Mouse (Mus musculus) limb, embryonic 15.5 days (tissue): ENCODE measurements around the gene Asap3. TPM values are rescaled to one million over a fixed set of nuclear protein-coding genes. Genes with fewer than 3 reads are reported as not detected.

ENCODE experiments used
- ATAC-seq: fragments of 200-750 bp; cut with Nextera tagmentation; 2 replicates; pipeline ENCODE4 v1.8.0; 2017; ENCODE audit warnings: low read depth, moderate TSS enrichment; ENCODE audit not compliant: insufficient number of reproducible peaks, low FRiP score, low TSS enrichment
- H3K27ac ChIP-seq: fragments of 300-500 bp; sonication (generic); 2 replicates; pipeline ENCODE4 v1.5.1; 2015; ENCODE audit warnings: moderate library complexity, mild to moderate bottlenecking, inconsistent platforms
- H3K27me3 ChIP-seq: fragments of 300-500 bp; sonication (generic); 2 replicates; pipeline ENCODE4 v1.6.1; 2015; ENCODE audit warnings: inconsistent platforms
- H3K36me3 ChIP-seq: fragments of 300-500 bp; sonication (generic); 2 replicates; pipeline ENCODE4 v1.6.1; 2015; ENCODE audit warnings: inconsistent platforms
- H3K4me1 ChIP-seq: fragments of 300-500 bp; sonication (generic); 2 replicates; pipeline ENCODE4 v1.6.1; 2015; ENCODE audit warnings: inconsistent platforms
- H3K4me2 ChIP-seq: fragments of 300-500 bp; sonication (generic); 2 replicates; pipeline ENCODE4 v1.6.1; 2015; ENCODE audit warnings: mild to moderate bottlenecking, inconsistent platforms
- H3K4me3 ChIP-seq: fragments of 300-500 bp; sonication (generic); 2 replicates; pipeline ENCODE4 v1.5.1; 2015; ENCODE audit warnings: mild to moderate bottlenecking, inconsistent platforms
- H3K9ac ChIP-seq: fragments of 300-500 bp; sonication (generic); 2 replicates; pipeline ENCODE4 v1.6.1; 2015; ENCODE audit warnings: inconsistent platforms
- H3K9me3 ChIP-seq: fragments of 300-500 bp; sonication (generic); 2 replicates; pipeline ENCODE4 v1.6.1; 2016; ENCODE audit warnings: inconsistent platforms
- WGBS: fragments of 180-500 bp; shearing (Covaris S2); methylation state at CpG from one replicate; pipeline ENCODE4 v1.1.7; 2015; 5-methylcytosine and 5-hydroxymethylcytosine counted together
- polyA plus RNA-seq: library from polyadenylated mRNA; unstranded; fragments of >200 nt; fragmentation: Nextera tagmentation; extraction: Ambion mirVana; gene quantifications from 2 replicates; pipeline ENCODE4 v1.2.1, GENCODE M21; 2015

Asap3 gene
- polyA plus RNA-seq, 1 experiment from 2014 or later: 19.0 TPM

DNA sequence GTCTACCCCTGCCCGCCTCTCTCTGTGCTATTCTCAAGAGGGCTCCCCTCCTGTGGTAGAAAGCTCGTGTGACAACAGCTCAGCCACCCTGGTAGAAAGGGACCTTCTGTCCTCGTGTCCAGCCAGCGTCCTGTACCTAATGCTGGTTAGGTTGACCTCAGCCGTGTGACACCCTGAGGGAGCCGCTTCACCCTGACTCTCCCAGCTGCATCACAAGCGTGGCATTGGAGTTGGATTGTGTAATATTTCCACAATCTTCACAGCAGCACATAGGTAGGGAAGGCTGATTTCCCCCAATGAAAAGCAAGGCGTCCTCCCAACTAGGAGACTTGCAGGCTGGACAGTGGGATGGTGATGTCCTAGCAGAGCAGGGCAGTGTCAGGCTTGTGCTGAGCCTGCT is 19.9 kb upstream of the Asap3 start:
- Histone ChIP-seq H3K27me3 (no peaks in the 10 kb centered on the region), H3K4me3 (no peak overlapping the region), H3K4me2 (no peak overlapping the region), H3K9ac (no peak overlapping the region), H3K27ac (no peak overlapping the region), H3K4me1 (peaks cover 6% of the 10 kb centered on the region; the same call in 1 of the 2 replicates), H3K9me3 (no peaks in the 10 kb centered on the region), H3K36me3 (peaks cover 24% of the 10 kb centered on the region)
- no peak for ATAC-seq
- whole genome bisulfite sequencing: 86% methylated on average over 8 of the region's 8 CpGs

DNA sequence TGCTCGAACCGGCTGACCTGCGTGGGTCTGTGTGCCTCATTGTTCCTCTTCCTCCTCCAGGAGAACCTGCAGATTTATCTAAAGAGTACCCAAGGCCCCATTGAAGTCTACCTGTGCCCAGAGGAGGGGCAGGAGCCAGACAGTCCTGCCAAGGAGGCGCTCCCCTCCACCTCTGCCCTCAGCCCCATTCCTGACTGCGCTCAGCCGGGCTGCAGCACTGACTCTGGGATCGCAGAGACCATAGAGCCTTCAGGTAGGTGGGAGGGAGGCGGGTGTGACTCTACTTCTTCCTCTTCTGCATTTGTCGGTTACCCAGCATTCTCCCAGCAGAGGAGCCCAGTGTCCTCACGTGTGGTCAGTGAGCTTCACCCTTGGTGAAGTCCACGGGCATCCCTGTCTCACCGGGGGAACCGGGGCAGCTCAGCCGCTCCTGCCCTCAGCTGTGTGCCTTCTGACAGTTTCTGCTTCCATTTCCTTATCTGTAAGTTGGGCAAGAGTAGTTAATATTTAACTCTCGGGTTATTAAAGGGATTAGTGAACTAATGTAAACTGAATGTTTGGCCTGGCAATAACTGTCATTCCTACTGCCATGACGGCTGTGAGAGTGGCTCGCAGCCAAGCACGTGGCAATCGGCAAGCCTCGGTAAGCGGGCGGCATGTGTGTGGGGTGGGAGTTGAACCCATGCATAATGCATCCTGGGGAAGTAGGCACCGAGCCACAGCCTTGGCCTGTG is 19.3 kb upstream of the Asap3 start:
- no peak overlapping the region for H3K27ac ChIP-seq
- peaks cover 28% of the 10 kb centered on the region for H3K36me3 ChIP-seq
- 83% methylated on average over 23 of the region's 23 CpGs for WGBS
- no peak overlapping the region for H3K9ac ChIP-seq
- no peak for ATAC-seq
- no peaks in the 10 kb centered on the region for H3K27me3 ChIP-seq
- no peak overlapping the region for H3K4me2 ChIP-seq
- H3K9me3 ChIP-seq: no peaks in the 10 kb centered on the region
- H3K4me1 ChIP-seq: 0 out of 2 replicates have a peak, but pooled peaks cover 4% of the 10 kb centered on the region
- H3K4me3 ChIP-seq: no peak overlapping the region

DNA sequence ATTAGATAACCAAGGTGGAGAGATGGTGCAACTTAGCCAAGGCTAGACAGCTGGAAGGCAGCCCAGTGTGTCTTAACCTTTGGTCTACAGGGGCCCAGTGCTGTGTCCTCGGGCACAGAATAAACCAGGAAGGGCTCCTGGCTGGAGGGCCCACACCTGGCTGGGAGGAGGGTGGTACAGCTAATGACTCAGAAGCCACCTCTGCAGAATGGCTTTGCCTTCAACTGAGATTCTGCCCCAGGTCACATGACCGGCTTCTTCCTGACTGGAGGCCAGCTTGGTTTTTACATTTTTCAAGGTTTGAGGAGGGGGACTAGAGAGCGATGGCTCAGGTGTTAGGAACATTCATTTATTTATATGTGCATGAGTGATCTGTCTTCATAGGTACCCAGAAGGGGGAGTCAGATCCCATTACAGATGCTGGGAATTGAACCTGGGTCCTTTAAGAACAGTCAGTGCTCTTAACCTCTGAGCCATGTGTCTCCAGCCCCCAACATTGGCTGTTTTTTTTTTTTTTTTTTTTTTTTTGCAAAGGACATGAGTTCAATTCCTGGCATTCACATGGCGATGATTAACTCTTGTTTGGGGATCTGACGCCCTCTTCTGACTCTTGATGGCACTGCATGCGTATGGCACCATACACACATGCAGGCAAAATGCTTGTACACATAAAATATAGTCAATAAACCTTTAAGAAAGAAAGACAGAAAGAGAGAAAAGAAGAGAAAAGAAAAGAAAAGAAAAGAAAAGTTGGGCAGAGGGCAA is 17.0 kb upstream of the Asap3 start:
- no peak for ATAC-seq
- 77% methylated on average over 6 of the region's 6 CpGs for WGBS
- 0 out of 2 replicates have a peak, but pooled peaks cover 4% of the 10 kb centered on the region for H3K4me1 ChIP-seq

GRCm38 (mm10) chr4:136189912-136190311 is 16.3 kb upstream of the Asap3 start:
- ATAC-seq: no peak
- Histone ChIP-seq H3K36me3 (peaks cover 37% of the 10 kb centered on the region), H3K9me3 (no peaks in the 10 kb centered on the region), H3K27ac (no peak overlapping the region), H3K9ac (no peak overlapping the region), H3K27me3 (no peaks in the 10 kb centered on the region), H3K4me1 (0 out of 2 replicates have a peak, but pooled peaks cover 4% of the 10 kb centered on the region), H3K4me2 (no peak overlapping the region), H3K4me3 (no peak overlapping the region)
- whole genome bisulfite sequencing: 76% methylated on average over 8 of the region's 8 CpGs

More for the DNA sequence above, 17.0 kb upstream of the Asap3 start:
- Histone ChIP-seq H3K27me3 (no peaks in the 10 kb centered on the region), H3K27ac (no peak overlapping the region), H3K4me3 (no peak overlapping the region), H3K9me3 (no peaks in the 10 kb centered on the region), H3K9ac (no peak overlapping the region), H3K4me2 (no peak overlapping the region), H3K36me3 (peaks cover 37% of the 10 kb centered on the region)

- no peak for ATAC-seq
- H3K9ac ChIP-seq: no peak overlapping the region
- no peaks in the 10 kb centered on the region for H3K27me3 ChIP-seq
- WGBS: 79% methylated on average over 3 of the region's 3 CpGs
- H3K36me3 ChIP-seq: peaks cover 17% of the 10 kb centered on the region
- no peak overlapping the region for H3K4me3 ChIP-seq
- H3K27ac ChIP-seq: no peak overlapping the region
- no peaks in the 10 kb centered on the region; the same call in 1 of the 2 replicates for H3K4me1 ChIP-seq
- H3K9me3 ChIP-seq: no peaks in the 10 kb centered on the region
- H3K4me2 ChIP-seq: no peak overlapping the region
These were observed 12.6 kb upstream of the Asap3 start for GRCm38 (mm10) chr4:136193571-136193970.

GRCm38 (mm10) chr4:136195029-136195428 is 11.1 kb upstream of the Asap3 start:
- no peaks in the 10 kb centered on the region for H3K27me3 ChIP-seq
- H3K4me2 ChIP-seq: no peak overlapping the region
- no peak overlapping the region for H3K9ac ChIP-seq
- H3K4me3 ChIP-seq: no peak overlapping the region
- no peaks in the 10 kb centered on the region; the same call in 1 of the 2 replicates for H3K4me1 ChIP-seq
- no peak overlapping the region for H3K27ac ChIP-seq
- no peak for ATAC-seq
- H3K36me3 ChIP-seq: peaks cover 17% of the 10 kb centered on the region
- no peaks in the 10 kb centered on the region for H3K9me3 ChIP-seq
- WGBS: 49% methylated on average over 7 of the region's 7 CpGs

DNA sequence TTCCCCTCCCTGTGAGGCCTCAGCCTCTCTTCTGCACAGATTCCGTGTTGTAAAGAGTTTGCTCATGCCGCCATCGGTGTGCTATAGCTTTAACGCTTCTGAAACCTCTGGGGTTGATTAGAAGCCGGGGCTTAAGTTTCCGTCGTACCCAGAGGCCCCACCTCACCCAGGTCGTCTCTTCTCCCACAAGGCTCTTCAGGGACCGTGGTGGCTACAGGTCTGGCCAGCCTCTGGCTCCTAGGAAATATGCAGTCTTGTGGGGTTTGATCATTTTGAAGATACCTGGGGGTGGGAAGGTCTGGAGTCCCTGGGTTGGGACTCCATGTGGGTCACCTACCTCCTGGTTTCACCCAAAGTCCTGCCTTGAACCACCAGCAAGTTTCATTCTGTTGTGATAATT is 10.5 kb upstream of the Asap3 start:
- Histone ChIP-seq H3K9ac (no peak overlapping the region), H3K4me1 (no peaks in the 10 kb centered on the region; the same call in 1 of the 2 replicates), H3K36me3 (peaks cover 15% of the 10 kb centered on the region), H3K4me3 (no peak overlapping the region), H3K4me2 (no peak overlapping the region), H3K27ac (no peak overlapping the region), H3K27me3 (no peaks in the 10 kb centered on the region), H3K9me3 (no peaks in the 10 kb centered on the region)
- 42% methylated on average over 9 of the region's 9 CpGs for WGBS
- ATAC-seq: no peak

GRCm38 (mm10) chr4:136196201-136196600 is 10.0 kb upstream of the Asap3 start:
- no peak for ATAC-seq
- Histone ChIP-seq H3K4me1 (no peaks in the 10 kb centered on the region; the same call in 1 of the 2 replicates), H3K4me2 (no peak overlapping the region), H3K9me3 (no peaks in the 10 kb centered on the region), H3K27ac (no peak overlapping the region), H3K4me3 (no peak overlapping the region), H3K27me3 (0 out of 2 replicates have a peak, but pooled peaks cover 3% of the 10 kb centered on the region), H3K9ac (no peak overlapping the region), H3K36me3 (peaks cover 13% of the 10 kb centered on the region; the same call in 1 of the 2 replicates)
- WGBS: 73% methylated on average over 10 of the region's 10 CpGs

- Histone ChIP-seq H3K9me3 (no peaks in the 10 kb centered on the region), H3K4me1 (no peaks in the 10 kb centered on the region; the same call in 1 of the 2 replicates), H3K27ac (no peak overlapping the region), H3K27me3 (0 out of 2 replicates have a peak, but pooled peaks cover 3% of the 10 kb centered on the region), H3K9ac (no peak overlapping the region), H3K4me2 (no peak overlapping the region), H3K36me3 (no peaks in the 10 kb centered on the region), H3K4me3 (no peak overlapping the region)
- no peak for ATAC-seq
- WGBS: 82% methylated on average over 7 of the region's 7 CpGs
These were observed 7.3 kb upstream of the Asap3 start for GRCm38 (mm10) chr4:136198846-136199245.

DNA sequence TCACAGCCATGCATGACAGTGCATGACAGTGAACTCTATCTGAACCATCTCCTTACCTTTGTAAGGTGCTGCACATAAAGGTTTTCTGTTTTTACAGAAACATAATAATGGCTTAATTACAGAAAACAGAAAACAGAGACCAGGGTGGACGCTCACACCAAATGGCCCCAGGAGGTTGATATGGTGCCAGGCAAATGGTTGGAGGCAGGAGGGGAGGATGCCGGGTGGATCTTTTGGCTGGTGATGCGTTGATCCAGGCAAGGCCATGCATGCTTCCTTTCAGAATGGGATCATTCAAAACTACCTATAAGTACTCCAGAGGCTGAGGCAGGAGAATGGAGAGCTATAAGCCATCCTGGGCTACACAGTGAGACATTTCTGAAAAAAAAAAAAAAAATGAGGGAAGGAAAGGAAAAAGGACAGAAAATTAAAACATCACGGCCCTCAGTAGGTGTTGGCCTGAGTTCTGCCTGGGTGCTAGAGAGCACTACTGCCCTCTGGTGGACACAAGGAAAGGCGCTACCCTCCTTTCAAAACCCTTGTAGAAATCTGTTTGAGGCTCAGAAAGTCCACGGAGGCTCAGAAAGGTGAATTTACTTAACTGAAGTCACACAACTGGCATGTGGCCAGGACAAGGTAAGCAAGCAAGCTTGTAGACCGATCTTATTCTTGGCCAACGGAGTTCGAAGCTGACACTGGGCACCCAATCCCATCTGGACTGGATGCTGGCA is 6.4 kb upstream of the Asap3 start:
- ATAC-seq: no peak
- Histone ChIP-seq H3K9ac (no peak overlapping the region), H3K9me3 (no peaks in the 10 kb centered on the region), H3K4me3 (no peak overlapping the region), H3K27me3 (0 out of 2 replicates have a peak, but pooled peaks cover 3% of the 10 kb centered on the region), H3K27ac (no peak overlapping the region), H3K4me2 (no peak overlapping the region), H3K36me3 (no peaks in the 10 kb centered on the region), H3K4me1 (no peaks in the 10 kb centered on the region; the same call in 1 of the 2 replicates)
- 25% methylated on average over 9 of the region's 9 CpGs for WGBS

DNA sequence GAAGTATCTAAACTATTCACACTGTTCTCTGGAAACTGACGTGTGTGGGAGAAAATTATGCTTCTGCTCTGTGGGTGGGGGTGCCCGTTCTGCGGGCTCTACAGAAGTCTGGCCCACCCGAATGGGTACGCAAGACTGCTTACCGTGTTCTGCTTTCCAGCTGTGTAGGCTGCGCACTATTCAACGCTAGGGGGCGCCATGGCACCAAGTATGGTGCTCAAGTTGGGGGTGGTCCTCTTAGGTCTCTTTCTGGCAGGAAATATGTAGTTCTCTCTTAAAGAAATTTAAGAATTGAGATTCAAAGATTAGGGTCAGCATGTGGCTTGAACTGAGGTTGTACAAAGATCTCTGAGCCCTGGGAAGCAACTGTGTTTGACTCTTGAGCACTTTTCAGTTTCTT is 3.7 kb upstream of the Asap3 start:
- H3K36me3 ChIP-seq: no peaks in the 10 kb centered on the region
- no peak overlapping the region for H3K4me3 ChIP-seq
- WGBS: 2% methylated on average over 9 of the region's 9 CpGs
- 0 out of 2 replicates have a peak, but pooled peaks have one; percentile 22 for ATAC-seq
- H3K4me1 ChIP-seq: peaks cover 14% of the 10 kb centered on the region
- no peak overlapping the region for H3K27ac ChIP-seq
- H3K9ac ChIP-seq: no peak overlapping the region
- 0 out of 2 replicates have a peak, but pooled peaks cover 3% of the 10 kb centered on the region for H3K27me3 ChIP-seq
- no peak overlapping the region for H3K4me2 ChIP-seq
- H3K9me3 ChIP-seq: no peaks in the 10 kb centered on the region
